Mouse (Mus musculus) heart, embryonic 14.5 days (tissue): Measurements from ENCODE around the gene Pus7. TPM values are rescaled to one million over a fixed set of nuclear protein-coding genes. Genes with fewer than 3 reads are reported as not detected.

ENCODE experiments used
- ATAC-seq: fragments of 200-750 bp; cut with Nextera tagmentation; 2 replicates; pipeline ENCODE4 v1.8.0; 2017; ENCODE audit warnings: low read depth, moderate TSS enrichment; ENCODE audit not compliant: insufficient number of reproducible peaks, insufficient read depth, low FRiP score
- H3K27ac ChIP-seq, 2 experiments: fragments of 200-500 bp in 1 of 2; fragments of 300-500 bp in 1 of 2; sonication (generic) in 1 of 2; replicated peaks in 1 of 2; 2 replicates each; pipeline ENCODE4 v1.5.1; 2012 to 2014; ENCODE audit warnings: low read depth in 2 of 2, low read length in 2 of 2, control low read depth in 1 of 2, mild to moderate bottlenecking in 1 of 2, mixed read lengths in 1 of 2; ENCODE audit not compliant: control insufficient read depth in 1 of 2, insufficient read depth in 1 of 2
- H3K27me3 ChIP-seq: fragments of 300-500 bp; sonication (generic); 2 replicates; pipeline ENCODE4 v1.6.1; 2014; ENCODE audit warnings: mild to moderate bottlenecking, low read length, control low read depth; ENCODE audit not compliant: control insufficient read depth, insufficient read depth
- H3K36me3 ChIP-seq: fragments of 300-500 bp; sonication (generic); 2 replicates; pipeline ENCODE4 v1.6.1; 2014; ENCODE audit warnings: mild to moderate bottlenecking, control low read depth, low read length, mixed read lengths; ENCODE audit not compliant: control insufficient read depth, insufficient read depth
- H3K4me1 ChIP-seq, 2 experiments: fragments of 200-500 bp in 1 of 2; fragments of 300-500 bp in 1 of 2; sonication (generic) in 1 of 2; 2 replicates each; pipeline ENCODE4 v1.6.1; 2012 to 2014; ENCODE audit warnings: low read length in 2 of 2, control low read depth in 1 of 2, mixed read lengths in 1 of 2; ENCODE audit not compliant: control insufficient read depth in 2 of 2, insufficient read depth in 2 of 2
- H3K4me2 ChIP-seq: fragments of 300-500 bp; sonication (generic); 2 replicates; pipeline ENCODE4 v1.6.1; 2014; ENCODE audit warnings: mild to moderate bottlenecking, low read length
- H3K4me3 ChIP-seq, 2 experiments: fragments of 200-500 bp in 1 of 2; fragments of 300-500 bp in 1 of 2; sonication (generic) in 1 of 2; 2 replicates each; pipeline ENCODE4 v1.5.1; 2012 to 2014; ENCODE audit warnings: low read length in 2 of 2, mild to moderate bottlenecking in 2 of 2, control low read depth in 1 of 2, low read depth in 1 of 2, moderate library complexity in 1 of 2; ENCODE audit not compliant: control insufficient read depth in 1 of 2, insufficient read depth in 1 of 2
- H3K9ac ChIP-seq: fragments of 300-500 bp; sonication (generic); 2 replicates; pipeline ENCODE4 v1.6.1; 2014; ENCODE audit warnings: mild to moderate bottlenecking, low read length
- H3K9me3 ChIP-seq: fragments of 300-500 bp; sonication (generic); 2 replicates; pipeline ENCODE4 v1.6.1; 2016; ENCODE audit warnings: low read length, control low read depth; ENCODE audit not compliant: control insufficient read depth
- WGBS: fragments of 180-500 bp; shearing (Covaris S2); extraction: QIAGEN DNeasy Blood & Tissue Kit; methylation state at CpG from one replicate; pipeline ENCODE4 v1.1.7; 2014; 5-methylcytosine and 5-hydroxymethylcytosine counted together
- polyA plus RNA-seq: library from polyadenylated mRNA; unstranded; fragments of >200 nt; fragmentation: Nextera tagmentation; extraction: Ambion mirVana; gene quantifications from 2 replicates; pipeline ENCODE4 v1.2.1, GENCODE M21; 2014

Gene Pus7
- polyA plus RNA-seq, 1 experiment from 2014 or later = 20.6 TPM

DNA sequence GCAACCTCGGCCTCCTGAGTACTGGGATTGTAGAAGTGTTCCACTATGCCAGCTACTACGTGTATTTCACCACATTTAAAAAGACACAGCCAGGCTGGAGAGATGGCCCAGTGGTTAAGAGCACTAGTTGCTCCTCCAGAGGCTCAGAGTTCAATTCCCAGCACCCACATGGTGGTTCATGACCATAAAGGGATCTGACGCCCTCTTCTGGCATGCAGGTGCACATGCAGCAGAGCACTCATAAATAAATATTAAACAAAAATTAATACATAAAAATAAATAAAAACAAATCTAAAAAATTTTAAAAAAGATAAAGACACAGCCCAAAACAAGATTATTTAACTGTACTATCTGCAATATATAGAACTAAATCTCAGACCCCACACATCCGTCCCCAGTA, 3.0 kb downstream of the Pus7 start:
- 81% methylated on average over 4 of the region's 4 CpGs for WGBS
- H3K36me3 ChIP-seq = peaks cover 23% of the 10 kb centered on the region

DNA sequence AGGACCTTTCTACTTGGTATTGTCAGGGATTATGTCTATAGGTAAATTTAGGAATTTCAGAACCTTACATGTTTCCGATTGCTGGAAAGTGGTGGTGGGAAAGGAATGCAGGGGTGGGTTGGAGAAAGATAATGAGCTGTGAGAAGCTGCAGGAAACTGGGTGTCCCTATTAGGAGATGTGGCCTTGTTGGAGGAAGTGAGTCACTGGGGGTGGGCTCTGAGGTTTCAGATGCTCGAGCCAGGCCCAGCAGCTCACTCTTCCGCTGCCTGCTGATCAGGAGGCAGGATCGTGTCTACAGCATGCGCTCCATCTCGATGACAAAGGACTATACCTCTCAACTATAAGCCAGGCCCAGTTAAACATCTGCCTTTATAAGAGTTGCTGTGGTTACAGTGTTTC, 9.3 kb downstream of the Pus7 start:
- no peaks in the 10 kb centered on the region for H3K27me3 ChIP-seq
- H3K36me3 ChIP-seq = peaks cover 58% of the 10 kb centered on the region
- no peak overlapping the region for H3K9ac ChIP-seq
- H3K9me3 ChIP-seq = no peaks in the 10 kb centered on the region
- no peak for ATAC-seq
- no peak overlapping the region for H3K4me2 ChIP-seq
- H3K4me3 ChIP-seq = no peak overlapping the region
- WGBS = 66% methylated on average over 6 of the region's 6 CpGs
- no peaks in the 10 kb centered on the region for H3K4me1 ChIP-seq
- H3K27ac ChIP-seq = no peak overlapping the region

More for the DNA sequence above, 3.0 kb downstream of the Pus7 start:
- Histone ChIP-seq H3K27me3 (no peaks in the 10 kb centered on the region), H3K9ac (no peak overlapping the region), H3K4me1 (peaks cover 0 to 8% of the 10 kb centered on the region in 2 experiments; a peak in 1 of 4 replicates), H3K27ac (no peak overlapping the region), H3K4me3 (no peak overlapping the region), H3K9me3 (no peaks in the 10 kb centered on the region), H3K4me2 (no peak overlapping the region)
- ATAC-seq = no peak

DNA sequence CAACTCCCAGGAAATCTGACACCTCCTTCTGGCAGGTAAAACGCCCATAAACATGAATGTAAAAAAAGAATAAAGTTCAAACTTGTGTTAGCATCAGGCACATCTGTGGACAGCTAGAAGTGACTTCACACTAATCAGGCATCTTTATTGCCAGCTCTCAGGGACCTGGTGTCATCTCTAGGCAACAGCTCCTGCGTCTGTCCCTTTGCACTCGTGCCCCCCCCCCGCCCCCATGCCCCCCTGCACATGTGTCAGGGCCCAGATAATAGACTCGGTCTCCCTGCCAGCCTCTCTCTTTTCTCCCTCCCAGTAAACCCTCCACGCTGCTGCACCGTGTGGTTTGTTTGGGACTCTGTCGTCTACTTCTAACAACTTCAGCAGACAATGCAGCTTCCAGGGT, 12.4 kb downstream of the Pus7 start:
- Histone ChIP-seq H3K27me3 (no peaks in the 10 kb centered on the region), H3K27ac (no peak overlapping the region), H3K4me1 (no peaks in the 10 kb centered on the region), H3K36me3 (peaks cover 63% of the 10 kb centered on the region), H3K4me3 (no peak overlapping the region), H3K9ac (no peak overlapping the region), H3K9me3 (no peaks in the 10 kb centered on the region), H3K4me2 (no peak overlapping the region)
- no peak for ATAC-seq
- 54% methylated on average over 8 of the region's 8 CpGs for WGBS

DNA sequence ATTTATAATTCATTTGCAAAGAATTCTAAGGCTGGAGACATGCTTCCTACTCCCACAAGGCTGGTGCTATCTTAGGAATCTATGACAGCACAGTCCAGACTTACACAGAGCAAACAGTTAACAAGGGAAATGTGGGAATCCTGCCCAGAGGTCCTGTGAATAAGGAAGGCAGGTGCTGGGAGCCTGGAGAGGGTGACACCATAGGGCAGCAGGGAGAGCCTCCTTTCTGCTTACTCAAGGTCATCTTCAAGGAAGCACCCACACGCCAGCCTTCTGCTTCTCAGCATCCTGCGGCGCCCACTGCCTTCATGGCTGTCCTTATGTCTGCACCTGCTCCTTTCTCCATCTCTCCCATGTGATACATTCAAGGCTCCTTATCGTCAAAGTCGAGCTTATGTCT, 19.0 kb downstream of the Pus7 start:
- no peak overlapping the region for H3K4me3 ChIP-seq
- peaks cover 57% of the 10 kb centered on the region for H3K36me3 ChIP-seq
- no peak overlapping the region for H3K27ac ChIP-seq
- ATAC-seq = no peak
- H3K9me3 ChIP-seq = no peaks in the 10 kb centered on the region
- H3K9ac ChIP-seq = no peak overlapping the region
- H3K27me3 ChIP-seq = no peaks in the 10 kb centered on the region
- no peak overlapping the region for H3K4me2 ChIP-seq
- 85% methylated on average over 5 of the region's 5 CpGs for WGBS
- no peaks in the 10 kb centered on the region for H3K4me1 ChIP-seq

DNA sequence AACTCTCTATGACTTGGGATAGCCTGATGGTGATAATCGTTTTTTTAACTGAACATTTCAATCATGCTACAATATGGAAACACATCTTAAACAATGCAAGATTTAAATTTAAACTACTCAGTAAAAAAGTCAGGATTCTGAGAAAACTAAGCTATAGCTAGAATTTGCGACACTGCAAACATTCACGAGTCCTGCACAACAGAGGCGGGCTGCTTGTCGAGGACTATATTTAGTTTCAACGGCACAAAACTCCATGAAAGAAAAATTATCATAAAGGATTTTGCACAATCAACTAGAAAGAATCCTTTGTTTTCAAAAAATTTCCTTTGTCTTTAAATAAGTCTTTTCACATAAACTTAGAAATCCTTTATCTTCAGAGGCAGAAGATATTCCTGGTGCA, 21.0 kb downstream of the Pus7 start:
- peaks cover 46% of the 10 kb centered on the region for H3K36me3 ChIP-seq
- no peaks in the 10 kb centered on the region for H3K4me1 ChIP-seq
- 90% methylated on average over 6 of the region's 6 CpGs for WGBS
- no peaks in the 10 kb centered on the region for H3K9me3 ChIP-seq
- H3K27me3 ChIP-seq = no peaks in the 10 kb centered on the region
- H3K9ac ChIP-seq = no peak overlapping the region
- no peak overlapping the region for H3K4me3 ChIP-seq
- no peak for ATAC-seq
- no peak overlapping the region for H3K27ac ChIP-seq
- H3K4me2 ChIP-seq = no peak overlapping the region

DNA sequence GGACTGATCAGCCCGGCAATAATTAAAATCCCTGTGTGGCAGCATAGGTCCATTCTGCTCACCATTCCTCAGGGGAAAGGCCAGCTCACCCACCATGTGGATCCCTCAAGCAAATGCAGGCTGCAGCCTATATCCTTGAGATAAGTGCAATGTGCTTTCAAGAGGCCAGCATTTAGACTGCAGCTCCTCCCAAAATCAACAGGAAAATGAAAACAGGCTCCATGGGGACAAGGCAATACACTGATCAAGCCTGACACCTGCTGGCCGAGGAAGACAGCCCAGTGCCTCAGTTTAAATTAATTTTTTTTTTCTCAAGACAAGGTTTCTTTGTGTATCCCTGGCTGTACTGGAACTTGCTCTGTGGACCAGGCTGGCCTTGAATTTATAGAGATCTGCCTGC, 24.9 kb downstream of the Pus7 start:
- no peaks in the 10 kb centered on the region for H3K27me3 ChIP-seq
- no peak overlapping the region for H3K4me3 ChIP-seq
- 51% methylated on average over 2 of the region's 2 CpGs for WGBS
- H3K27ac ChIP-seq = no peak overlapping the region
- H3K36me3 ChIP-seq = peaks cover 53% of the 10 kb centered on the region
- no peaks in the 10 kb centered on the region for H3K4me1 ChIP-seq
- ATAC-seq = no peak
- no peak overlapping the region for H3K9ac ChIP-seq
- no peak overlapping the region for H3K4me2 ChIP-seq
- no peaks in the 10 kb centered on the region for H3K9me3 ChIP-seq

DNA sequence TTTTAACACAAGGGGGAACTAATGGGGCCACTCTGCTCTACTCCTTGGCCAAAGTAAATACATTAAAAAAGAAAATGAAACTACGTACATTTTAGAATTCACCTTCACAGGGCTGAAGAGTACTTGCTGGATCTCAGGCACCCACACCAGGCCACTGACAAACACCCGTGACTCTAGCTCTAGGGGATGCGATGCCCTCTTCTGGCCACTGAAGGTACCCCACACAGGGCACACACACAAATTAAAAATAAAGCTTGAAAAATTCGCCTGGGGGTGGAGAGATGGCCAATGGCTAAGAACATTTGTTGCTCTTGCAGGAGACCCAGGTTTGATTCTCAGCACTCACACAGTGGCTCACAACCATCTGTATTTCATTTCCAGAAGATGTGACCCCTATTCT, 27.1 kb downstream of the Pus7 start:
- H3K4me2 ChIP-seq = no peak overlapping the region
- no peaks in the 10 kb centered on the region for H3K4me1 ChIP-seq
- ATAC-seq = no peak
- no peak overlapping the region for H3K4me3 ChIP-seq
- 95% methylated on average over 4 of the region's 4 CpGs for WGBS
- H3K9me3 ChIP-seq = no peaks in the 10 kb centered on the region
- no peaks in the 10 kb centered on the region for H3K27me3 ChIP-seq
- no peak overlapping the region for H3K9ac ChIP-seq
- peaks cover 47% of the 10 kb centered on the region for H3K36me3 ChIP-seq
- H3K27ac ChIP-seq = no peak overlapping the region

DNA sequence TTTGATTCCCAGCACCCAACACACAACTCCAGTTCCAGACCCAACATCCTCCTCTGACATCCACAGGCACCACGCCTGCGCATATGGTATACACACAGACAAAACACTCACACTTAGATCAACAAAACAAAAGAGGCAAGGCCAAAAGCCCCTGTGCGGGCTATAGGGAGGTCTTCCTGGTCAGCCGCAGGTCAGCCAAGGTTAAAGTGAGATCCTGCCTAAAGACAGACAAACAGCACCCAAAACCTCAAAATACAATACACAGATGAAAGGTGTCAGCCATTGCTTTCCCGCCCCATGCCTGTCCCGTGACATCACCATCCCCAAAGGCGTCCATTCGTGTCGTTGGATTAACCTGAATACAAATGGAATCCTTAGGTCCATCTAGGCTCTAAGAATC, 27.9 kb downstream of the Pus7 start:
- Histone ChIP-seq H3K36me3 (peaks cover 50% of the 10 kb centered on the region), H3K9me3 (no peaks in the 10 kb centered on the region), H3K4me3 (no peak overlapping the region), H3K27ac (no peak overlapping the region), H3K4me1 (no peaks in the 10 kb centered on the region), H3K4me2 (no peak overlapping the region), H3K27me3 (no peaks in the 10 kb centered on the region), H3K9ac (no peak overlapping the region)
- WGBS = 95% methylated on average over 9 of the region's 9 CpGs
- no peak for ATAC-seq
